Mouse (Mus musculus): ENCODE measurements around the gene Snd1.

DNA sequence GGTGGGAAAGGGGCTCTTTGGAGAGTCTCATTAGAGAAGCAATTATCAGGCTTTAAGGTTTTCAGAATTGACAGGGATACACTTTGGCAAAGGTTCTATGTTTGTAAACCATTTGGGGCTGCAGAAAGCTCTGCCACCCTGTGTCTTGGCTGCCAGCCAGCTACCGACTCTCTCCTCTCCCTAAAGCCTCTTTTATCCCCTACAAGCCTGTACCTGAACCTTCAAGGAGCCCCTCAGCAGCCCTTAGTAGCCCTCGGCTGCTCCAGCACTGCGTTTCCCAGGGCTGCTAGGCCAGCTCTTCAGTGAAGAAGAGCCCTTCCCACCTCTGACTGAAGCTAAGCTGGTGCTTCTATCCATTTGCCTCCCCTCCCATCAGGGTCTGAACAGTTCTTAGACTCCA is 378.2 kb downstream of the Snd1 start:
- TF ChIP-seq CTCF (IDR thresholded peaks at IDR 0.05; ENCODE audit: extremely low read depth, insufficient read depth, low read length) (no peak), POLR2A (IDR thresholded peaks at IDR 0.05; ENCODE audit: extremely low read depth, insufficient read depth, low read length) (no peak)
